Mouse (Mus musculus): ENCODE results near the gene 3425401B19Rik.

3425401B19Rik gene

DNA sequence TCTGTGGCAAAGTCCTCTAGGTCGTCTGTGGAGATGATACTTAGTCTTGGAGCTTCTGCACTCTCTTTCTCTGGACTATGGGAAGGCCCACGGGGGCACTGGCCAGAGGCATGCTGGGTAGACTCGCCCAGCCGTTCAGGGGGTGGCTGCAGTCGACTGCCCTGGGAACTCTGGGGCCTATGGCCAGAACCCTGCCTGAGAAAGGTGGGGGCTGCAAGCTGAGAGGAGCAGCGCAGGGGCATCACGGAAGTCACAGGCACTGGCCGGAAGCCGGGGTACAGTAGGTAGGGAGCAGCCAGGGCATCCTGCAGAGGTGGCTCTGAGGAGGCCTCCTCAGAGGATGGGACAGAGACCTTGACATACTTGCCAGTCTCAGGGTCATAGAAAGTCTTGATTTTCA, 25.3 kb downstream of the 3425401B19Rik start:
- DNase-seq (ENCODE audit: low spot score), result no peak

DNA sequence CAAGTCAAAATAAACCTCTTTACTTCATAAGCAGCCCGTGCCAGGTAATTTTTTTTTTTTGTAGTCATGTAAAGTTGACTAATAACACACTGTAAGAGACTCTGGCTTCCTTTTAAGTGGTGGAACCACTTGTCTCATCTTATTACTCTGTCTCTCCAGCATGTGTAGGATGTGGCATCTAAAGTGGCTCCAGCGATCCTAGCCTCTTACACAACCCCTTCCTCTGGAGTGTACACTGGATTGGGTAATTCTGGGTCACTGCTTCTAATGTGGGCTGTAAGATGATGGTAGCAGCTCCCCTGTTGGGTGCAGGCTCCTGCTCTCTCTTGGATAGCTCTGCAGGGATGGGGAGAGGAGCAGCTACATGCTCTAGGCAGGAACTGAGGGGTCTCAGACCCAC, 46.6 kb downstream of the 3425401B19Rik start:
- no peak for DNase-seq (ENCODE audit: low spot score)

DNA sequence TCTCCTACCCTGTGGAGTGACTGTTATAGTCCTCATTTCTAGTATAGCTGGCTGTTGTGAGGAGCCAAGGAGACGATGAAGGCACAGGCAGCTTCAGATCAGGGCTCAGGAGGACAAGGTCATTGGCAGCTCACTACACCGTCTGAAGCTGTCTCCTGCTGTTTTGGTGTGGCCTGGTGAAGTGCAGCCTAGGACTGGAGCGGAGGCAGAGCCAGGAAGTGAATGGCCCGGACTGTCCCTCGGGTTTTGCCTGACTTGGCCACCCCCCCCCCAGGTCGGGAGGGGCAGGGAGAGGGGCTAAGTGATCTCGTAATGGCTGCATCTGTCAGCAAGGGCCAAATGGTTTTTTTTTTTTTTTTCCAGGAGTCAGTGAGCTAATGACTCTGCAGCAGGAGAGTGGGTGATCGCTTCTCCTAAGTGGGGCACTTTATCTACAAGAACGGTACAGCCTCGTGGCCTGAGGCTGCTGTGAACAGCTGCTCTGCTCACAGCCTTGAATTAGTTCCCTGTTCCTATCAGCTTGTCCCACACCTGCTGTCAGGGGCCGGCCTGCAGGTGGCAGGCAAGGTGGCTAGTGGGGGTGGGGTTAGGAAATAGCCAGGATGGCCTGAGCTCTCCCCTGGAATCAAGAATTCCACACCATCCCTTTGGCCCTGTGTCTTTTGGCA, 50.9 kb downstream of the 3425401B19Rik start:
- no peak for DNase-seq (ENCODE audit: low spot score)

DNA sequence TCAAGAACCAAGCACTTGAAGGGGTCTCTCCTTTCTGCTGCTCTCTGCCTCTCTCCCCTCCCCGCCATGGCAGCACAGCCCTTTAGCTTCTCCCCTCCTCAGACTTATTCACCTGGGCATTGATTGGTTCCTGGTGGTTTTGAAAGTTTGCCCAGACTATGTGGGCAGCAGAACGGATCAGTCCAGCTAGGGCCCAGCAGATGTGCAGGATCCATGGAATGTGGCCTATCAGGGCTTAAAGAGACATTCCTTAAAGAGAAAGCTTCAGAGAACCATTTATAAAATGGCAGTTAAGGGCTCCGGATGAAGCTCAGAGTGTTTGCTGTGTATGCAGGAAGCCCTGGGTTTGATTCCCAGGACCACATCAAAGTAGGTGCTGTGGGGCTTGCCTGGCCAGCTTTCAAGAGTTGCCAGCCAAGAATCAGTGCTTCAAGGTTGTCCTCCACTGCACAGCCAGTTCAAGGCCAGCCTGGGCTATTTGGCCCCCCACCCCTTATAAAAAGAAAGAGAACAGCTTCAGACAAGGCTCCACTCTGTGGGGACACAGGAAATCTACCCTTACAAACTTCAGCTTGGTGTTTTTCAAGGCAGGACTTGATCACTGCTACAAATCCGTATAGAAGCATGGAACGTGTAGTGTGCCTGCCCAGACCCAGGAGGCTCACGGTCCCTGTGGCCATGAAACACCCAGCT, 52.0 kb downstream of the 3425401B19Rik start:
- DNase-seq (ENCODE audit: low spot score), result no peak

DNA sequence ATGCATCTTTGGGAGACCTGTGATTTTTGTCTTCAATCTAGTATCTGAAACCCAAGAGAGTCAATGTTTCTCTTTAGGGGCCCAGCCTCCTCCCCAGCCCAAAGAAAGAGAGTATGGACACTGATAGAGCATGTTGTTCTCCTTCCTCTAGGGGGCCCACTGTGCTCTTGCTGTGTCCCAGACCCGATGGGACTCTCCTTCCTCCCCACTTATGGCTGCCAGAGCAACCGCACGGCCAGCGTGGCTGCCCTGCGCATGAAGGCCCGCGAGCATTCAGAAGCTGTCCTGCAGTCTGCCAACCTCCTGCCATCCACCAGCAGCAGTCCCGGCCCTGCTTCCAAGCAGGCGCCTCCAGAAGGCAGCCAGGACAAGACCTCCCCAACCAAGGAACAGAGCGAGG, 56.5 kb downstream of the 3425401B19Rik start:
- DNase-seq (ENCODE audit: low spot score), result no peak

DNA sequence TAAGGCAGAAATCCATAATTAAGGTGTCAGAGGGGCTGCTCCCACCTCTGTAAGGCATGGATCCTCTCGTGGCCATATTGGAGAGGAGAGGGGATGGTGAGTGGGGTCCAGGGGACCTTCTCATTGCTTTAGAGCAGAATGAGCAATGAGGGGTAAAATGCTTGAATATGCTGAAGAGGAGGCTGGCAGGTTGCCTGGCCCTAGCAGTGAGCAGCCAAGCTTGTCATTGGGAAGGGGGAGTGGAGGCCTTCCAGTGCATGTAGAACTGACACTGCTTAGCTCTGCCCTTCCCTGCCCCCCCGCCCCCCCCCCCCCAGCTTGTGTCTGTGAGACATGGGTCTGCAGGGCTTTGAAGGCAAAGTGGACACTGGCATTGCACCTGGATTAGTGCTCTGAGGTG, 57.8 kb downstream of the 3425401B19Rik start:
- no peak for DNase-seq (ENCODE audit: low spot score)

DNA sequence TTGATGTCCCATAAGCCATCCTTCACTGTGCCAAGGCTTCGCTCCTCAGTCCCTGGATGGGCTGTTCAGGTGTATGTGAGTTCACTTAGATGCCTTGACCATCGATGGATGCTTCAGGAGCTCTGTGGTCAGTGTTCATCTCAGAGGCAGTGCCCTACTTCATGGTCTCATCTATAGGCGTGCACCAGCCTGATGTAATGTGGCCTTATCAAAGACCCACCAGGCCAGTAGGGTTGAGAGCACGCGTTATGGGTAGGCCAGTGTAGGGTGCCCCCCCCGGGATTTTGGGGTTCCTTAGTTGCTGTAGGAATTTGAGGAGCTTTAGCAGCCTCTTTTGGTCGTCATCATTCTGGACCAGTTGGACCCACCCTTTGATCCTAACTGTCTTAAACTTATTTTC, 60.3 kb downstream of the 3425401B19Rik start:
- no peak for DNase-seq (ENCODE audit: low spot score)

DNA sequence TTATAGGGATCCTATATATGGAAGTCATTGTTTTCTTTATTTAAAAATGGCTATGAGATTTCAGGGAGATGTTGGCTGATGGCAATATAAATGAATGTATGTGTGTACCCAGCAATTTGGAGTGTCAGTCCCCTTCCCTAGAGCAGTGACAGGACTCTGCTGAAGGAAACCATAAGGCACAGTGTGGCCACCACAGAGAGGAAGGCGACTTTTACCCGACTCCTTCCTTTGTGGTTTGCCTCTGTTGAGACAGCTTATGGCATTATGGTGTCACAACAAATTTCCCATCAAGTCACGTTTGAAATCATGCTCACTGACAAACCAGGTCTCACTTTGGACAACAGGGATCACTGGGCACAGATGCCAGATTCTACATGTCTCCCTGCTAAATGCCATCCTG, 60.8 kb downstream of the 3425401B19Rik start:
- no peak for DNase-seq (ENCODE audit: low spot score)

DNA sequence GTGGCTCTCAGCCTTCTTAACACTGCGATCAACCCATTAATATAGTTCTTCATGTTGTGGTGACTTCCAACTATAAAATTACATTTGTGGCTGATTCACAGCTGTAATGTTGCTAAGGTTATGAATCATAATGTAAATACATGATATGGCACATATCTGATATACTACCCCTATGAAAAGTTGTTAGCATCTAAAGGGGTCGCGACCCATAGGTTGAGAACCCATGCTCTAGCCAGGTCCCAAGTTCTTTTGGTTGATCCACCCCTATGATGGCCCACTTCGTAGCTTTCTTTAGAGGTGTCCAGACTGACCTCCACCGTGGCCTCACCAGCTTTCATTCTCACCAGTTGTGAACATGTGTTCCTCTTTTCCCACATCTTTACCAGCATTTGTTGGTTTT, 67.8 kb downstream of the 3425401B19Rik start:
- DNase-seq (ENCODE audit: low spot score), result no peak

DNA sequence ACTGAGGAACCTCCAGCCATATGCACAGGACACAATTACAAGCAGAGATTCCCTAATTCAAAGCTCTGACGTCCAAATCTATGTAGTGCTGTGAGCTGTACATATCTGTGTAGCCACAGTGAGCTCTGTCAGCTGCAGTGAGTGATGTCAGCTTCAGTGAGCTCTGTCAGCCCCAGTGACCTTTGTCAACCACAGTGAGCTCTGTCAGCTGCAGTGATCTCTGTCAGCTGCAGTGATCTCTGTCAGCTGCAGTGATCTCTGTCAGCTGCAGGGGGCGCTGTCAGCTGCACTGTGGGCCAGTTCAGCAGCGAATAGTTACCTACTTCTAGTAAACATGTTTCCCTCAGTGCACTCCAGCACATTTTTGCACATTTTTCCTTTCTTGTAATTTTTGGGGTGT, 75.7 kb downstream of the 3425401B19Rik start:
- no peak for DNase-seq (ENCODE audit: low spot score)
